Mouse (Mus musculus) liver, postnatal 0 days (tissue): ENCODE measurements around the gene Fam240b. TPM values are rescaled to one million over a fixed set of nuclear protein-coding genes. Genes with fewer than 3 reads are reported as not detected.

Source experiments
- ATAC-seq: fragments of 200-750 bp; cut with Nextera tagmentation; 2 replicates; pipeline ENCODE4 v1.8.0; 2017; ENCODE audit warnings: mild to moderate bottlenecking, moderate library complexity
- DNase-seq: peaks from one replicate; pipeline ENCODE4 v3.0.0-alpha.2; 2016
- H3K27ac ChIP-seq: fragments of 300-500 bp; sonication (generic); 2 replicates; pipeline ENCODE4 v1.5.1; 2014; ENCODE audit warnings: antibody characterized with exemption, moderate library complexity, mild to moderate bottlenecking, low read depth
- H3K27me3 ChIP-seq: fragments of 300-500 bp; sonication (generic); 2 replicates; pipeline ENCODE4 v1.6.1; 2014; ENCODE audit warnings: low read length, control low read depth, mixed read lengths; ENCODE audit not compliant: insufficient read depth
- H3K36me3 ChIP-seq: fragments of 300-500 bp; sonication (generic); replicated peaks from 2 replicates; pipeline ENCODE4 v1.6.1; 2014; ENCODE audit warnings: mild to moderate bottlenecking, control low read depth, low read length, moderate library complexity, mixed read lengths; ENCODE audit not compliant: insufficient read depth
- H3K4me1 ChIP-seq: fragments of 300-500 bp; sonication (generic); 2 replicates; pipeline ENCODE4 v1.6.1; 2014; ENCODE audit warnings: antibody characterized with exemption, mild to moderate bottlenecking, control low read depth; ENCODE audit not compliant: insufficient read depth
- H3K4me2 ChIP-seq: fragments of 300-500 bp; sonication (generic); 2 replicates; pipeline ENCODE4 v1.6.1; 2014; ENCODE audit warnings: low read depth, mild to moderate bottlenecking, low read length, moderate library complexity, mixed read lengths
- H3K4me3 ChIP-seq: fragments of 300-500 bp; sonication (generic); 2 replicates; pipeline ENCODE4 v1.5.1; 2014; ENCODE audit warnings: low read depth, low read length
- H3K9ac ChIP-seq: fragments of 300-500 bp; sonication (generic); replicated peaks from 2 replicates; pipeline ENCODE4 v1.6.1; 2014; ENCODE audit warnings: mild to moderate bottlenecking, moderate library complexity
- H3K9me3 ChIP-seq: fragments of 300-500 bp; sonication (generic); 2 replicates; pipeline ENCODE4 v1.6.1; 2016; ENCODE audit warnings: mild to moderate bottlenecking, control low read depth, low read length, mixed read lengths
- CTCF ChIP-seq: sonication (generic); IDR thresholded peaks from 2 replicates; pipeline ENCODE4 v1.5.1; 2016; ENCODE audit warnings: antibody characterized with exemption, low read depth
- EP300 ChIP-seq: IDR thresholded peaks from 2 replicates; pipeline ENCODE4 v1.6.1; 2016; ENCODE audit warnings: antibody characterized with exemption, low read depth, mild to moderate bottlenecking
- WGBS: fragments of 180-500 bp; shearing (Covaris S2); extraction: QIAGEN DNeasy Blood & Tissue Kit; methylation state at CpG from one replicate; pipeline ENCODE4 v1.1.7; 2014; ENCODE audit not compliant: insufficient replicate concordance; 5-methylcytosine and 5-hydroxymethylcytosine counted together
- polyA plus RNA-seq: library from polyadenylated mRNA; unstranded; fragments of >200 nt; fragmentation: Nextera tagmentation; extraction: Ambion mirVana; gene quantifications from 2 replicates; pipeline ENCODE4 v1.2.1, GENCODE M21; 2015

Fam240b gene
- polyA plus RNA-seq, 1 experiment from 2014 or later = not detected

DNA sequence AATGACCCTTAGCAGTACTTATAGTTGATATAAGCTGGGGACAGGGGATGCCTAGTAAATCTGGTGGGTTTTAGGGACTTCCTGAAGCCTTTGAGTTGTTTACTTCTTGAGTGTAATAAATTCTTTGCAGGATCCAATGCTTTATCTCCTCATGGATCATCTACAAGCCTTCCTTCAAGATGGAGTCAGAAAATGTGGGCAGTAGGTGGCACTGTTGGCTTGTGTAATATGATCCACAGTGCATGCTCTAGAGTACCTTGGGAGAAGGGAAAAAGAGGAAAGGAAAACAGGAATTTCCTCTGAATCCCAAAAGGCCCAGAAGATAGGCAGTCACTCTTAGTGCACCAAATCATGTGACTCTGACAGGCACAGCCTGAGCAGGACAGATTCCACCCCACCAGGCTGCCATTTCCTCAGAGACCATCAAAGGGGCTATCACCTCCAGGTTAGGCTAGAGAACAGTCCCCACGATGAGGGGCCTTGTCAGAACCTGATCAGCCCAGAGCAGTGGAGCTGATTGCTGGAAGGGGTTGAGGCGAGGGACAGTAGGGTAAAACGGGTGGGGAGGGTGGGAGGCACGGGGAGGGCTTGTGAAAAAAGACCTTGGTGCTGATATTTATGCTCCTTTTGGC, 54.2 kb downstream of the Fam240b start:
- DNase-seq = peak; percentile 40
- no peaks in the 10 kb centered on the region for H3K27me3 ChIP-seq
- H3K27ac ChIP-seq = no peak overlapping the region
- WGBS = 51% methylated on average over 4 of the region's 4 CpGs
- no peaks in the 10 kb centered on the region for H3K9me3 ChIP-seq
- no peak overlapping the region for H3K4me2 ChIP-seq
- no peak overlapping the region for H3K4me3 ChIP-seq
- TF ChIP-seq EP300 (no peak), CTCF (peak; percentile 62)
- ATAC-seq = no peak
- H3K4me1 ChIP-seq = no peaks in the 10 kb centered on the region
- peaks cover 4% of the 10 kb centered on the region for H3K36me3 ChIP-seq
- H3K9ac ChIP-seq = no peak overlapping the region

DNA sequence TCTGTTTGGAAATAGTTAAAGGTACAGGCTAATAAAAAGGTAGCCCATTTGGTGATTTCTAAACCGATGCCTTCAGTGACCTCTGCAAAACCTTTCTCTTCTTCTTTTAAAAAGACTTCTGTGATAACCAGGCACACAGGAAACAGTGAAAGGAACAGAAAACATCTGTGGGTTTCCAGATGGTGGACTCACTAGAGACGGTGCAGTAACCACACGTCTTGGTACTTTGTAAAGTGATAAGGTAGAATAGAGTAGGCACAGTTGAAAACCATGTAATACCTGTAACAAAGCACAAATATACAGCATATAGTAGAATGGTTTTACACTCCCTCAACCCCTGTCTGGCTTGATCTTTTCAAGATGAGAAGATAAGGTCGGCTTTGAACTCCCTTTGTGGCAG, 57.0 kb downstream of the Fam240b start:
- Histone ChIP-seq H3K4me1 (no peaks in the 10 kb centered on the region), H3K27ac (no peak overlapping the region), H3K4me2 (no peak overlapping the region), H3K9ac (no peak overlapping the region), H3K9me3 (no peaks in the 10 kb centered on the region), H3K4me3 (no peak overlapping the region), H3K36me3 (peaks cover 10% of the 10 kb centered on the region), H3K27me3 (no peaks in the 10 kb centered on the region)
- no peak for DNase-seq
- 35% methylated on average over 4 of the region's 4 CpGs for WGBS
- TF ChIP-seq CTCF (no peak), EP300 (0 out of 2 replicates have a peak, but pooled peaks have one; percentile 10)
- ATAC-seq = no peak

GRCm38 (mm10) chr13:64439471-64439870, 58.1 kb downstream of the Fam240b start:
- WGBS = 69% methylated on average over 5 of the region's 5 CpGs
- no peak overlapping the region for H3K4me2 ChIP-seq
- no peaks in the 10 kb centered on the region for H3K9me3 ChIP-seq
- no peaks in the 10 kb centered on the region for H3K27me3 ChIP-seq
- no peak overlapping the region for H3K27ac ChIP-seq
- no peak overlapping the region for H3K4me3 ChIP-seq
- ATAC-seq (0 out of 2 replicates have a peak, but pooled peaks have one; percentile 2), DNase-seq (no peak)
- TF ChIP-seq EP300 = no peak
- no peak for TF ChIP-seq CTCF
- no peak overlapping the region for H3K9ac ChIP-seq
- H3K4me1 ChIP-seq = no peaks in the 10 kb centered on the region
- peaks cover 10% of the 10 kb centered on the region for H3K36me3 ChIP-seq

DNA sequence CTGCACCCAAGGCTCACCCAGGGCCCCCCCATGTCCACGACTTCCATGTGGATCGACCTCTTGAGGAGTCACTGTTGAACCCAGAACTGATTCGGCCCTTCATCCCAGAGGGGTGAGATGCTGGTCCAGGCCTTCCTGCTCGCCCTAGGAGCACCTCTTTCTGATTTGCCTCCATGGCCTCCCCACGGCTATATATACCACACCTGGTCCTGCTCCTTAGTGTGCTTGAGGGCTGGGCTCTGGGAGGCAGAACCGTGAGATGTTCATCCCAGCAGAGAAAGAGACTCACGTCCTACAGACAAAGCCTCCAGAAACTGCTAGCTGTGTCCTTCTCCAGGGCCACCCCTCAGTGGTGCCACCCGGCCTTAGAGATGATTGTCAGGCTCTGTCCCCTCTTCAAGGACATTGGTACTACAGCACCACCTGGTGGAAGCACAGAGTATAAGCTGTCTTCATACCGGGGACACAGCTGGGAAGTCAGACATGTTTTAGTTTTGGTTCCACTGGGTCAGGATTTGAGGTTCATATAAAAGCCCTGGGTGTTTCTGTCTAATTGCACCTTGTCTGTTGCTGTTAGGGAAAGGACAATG, 58.6 kb downstream of the Fam240b start:
- H3K9ac ChIP-seq = no peak overlapping the region
- ATAC-seq (peak; percentile 82), DNase-seq (peak; percentile 78)
- WGBS = 49% methylated on average over 9 of the region's 9 CpGs
- peaks cover 10% of the 10 kb centered on the region for H3K36me3 ChIP-seq
- H3K4me2 ChIP-seq = no peak overlapping the region
- H3K9me3 ChIP-seq = no peaks in the 10 kb centered on the region
- TF ChIP-seq EP300 (no peak), CTCF (peak; percentile 97)
- H3K27me3 ChIP-seq = no peaks in the 10 kb centered on the region
- H3K4me3 ChIP-seq = no peak overlapping the region
- no peak overlapping the region for H3K27ac ChIP-seq
- H3K4me1 ChIP-seq = no peaks in the 10 kb centered on the region

- Histone ChIP-seq H3K9me3 (no peaks in the 10 kb centered on the region), H3K4me3 (no peak overlapping the region), H3K9ac (no peak overlapping the region), H3K27me3 (no peaks in the 10 kb centered on the region), H3K4me2 (no peak overlapping the region), H3K36me3 (peaks cover 10% of the 10 kb centered on the region), H3K4me1 (peaks cover 5% of the 10 kb centered on the region; the same call in 1 of the 2 replicates), H3K27ac (no peak overlapping the region)
- DNase-seq (no peak), ATAC-seq (no peak)
- WGBS = 66% methylated on average over 7 of the region's 7 CpGs
- TF ChIP-seq CTCF (no peak), EP300 (no peak)
These were observed 59.8 kb downstream of the Fam240b start for GRCm38 (mm10) chr13:64437801-64438200.

DNA sequence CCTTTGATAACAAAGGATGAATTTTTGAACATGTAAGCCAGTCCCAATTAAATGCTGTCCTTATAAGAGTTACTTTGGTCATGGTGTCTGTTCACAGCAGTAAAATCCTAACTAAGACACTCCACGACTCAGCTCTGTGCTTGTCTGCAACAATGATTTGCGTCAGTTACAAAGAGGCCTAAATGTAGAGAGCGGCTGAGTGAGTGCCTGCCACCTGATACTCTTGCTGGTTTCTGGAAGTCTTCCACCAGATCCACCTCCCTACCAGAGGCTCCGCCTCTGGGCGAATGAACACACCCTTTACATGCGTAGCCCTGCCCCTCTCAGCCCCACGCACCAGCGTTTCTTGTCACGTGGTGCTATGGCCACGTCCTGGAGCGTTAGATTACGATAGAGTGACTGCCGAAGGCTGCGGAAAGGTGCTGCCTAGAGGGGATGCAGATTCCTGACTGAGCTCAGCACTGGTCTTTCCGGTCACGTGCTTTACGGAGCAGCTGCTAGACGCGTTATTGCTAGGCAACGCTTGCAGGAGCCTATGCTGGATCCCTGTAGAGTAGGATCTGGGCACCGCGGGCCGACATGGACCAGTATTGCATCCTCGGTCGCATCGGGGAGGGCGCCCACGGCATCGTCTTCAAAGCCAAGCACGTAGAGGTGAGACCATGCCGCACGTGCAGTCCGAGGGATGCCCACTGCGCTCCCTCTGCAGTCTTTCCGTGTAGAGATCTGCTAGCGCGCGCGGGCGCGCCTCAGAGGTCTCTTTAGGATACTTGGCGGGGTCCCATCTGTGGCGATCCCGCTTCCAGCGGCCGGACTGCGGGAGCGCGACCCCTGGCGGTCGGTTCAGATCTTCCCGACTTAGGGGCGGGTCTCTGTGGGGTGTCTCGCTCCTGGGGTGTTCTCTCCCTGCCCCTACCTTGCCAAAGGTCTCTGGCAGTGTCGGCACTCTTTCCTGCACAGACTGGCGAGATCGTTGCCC, 65.3 kb downstream of the Fam240b start, which contains the start of gene Cdk20:
TSS of gene Cdk20 (plus strand) at position 298 of the 979 bp plus-strand sequence.
- whole genome bisulfite sequencing = under 1% methylated on average over 57 of the region's 57 CpGs
- H3K27ac ChIP-seq = peak within 1 kb of the TSS; percentile 79
- H3K4me1 ChIP-seq = peaks cover 13% of the 10 kb centered on the region; the same call in 1 of the 2 replicates
- ATAC-seq (peak; percentile 99), DNase-seq (peak; percentile 88)
- TF ChIP-seq EP300 (peak; percentile 38), CTCF (peak; percentile 87)
- no peaks in the 10 kb centered on the region for H3K36me3 ChIP-seq
- peak within 1 kb of the TSS; percentile 60 for H3K9ac ChIP-seq
- H3K4me3 ChIP-seq = peak within 1 kb of the TSS; percentile 59
- no peaks in the 10 kb centered on the region for H3K9me3 ChIP-seq
- peak within 1 kb of the TSS; percentile 86 for H3K4me2 ChIP-seq
- H3K27me3 ChIP-seq = no peaks in the 10 kb centered on the region

Other genes with a start within 250 kb of the Fam240b start
- gene Cdc14b, start 222.5 kb downstream of the Fam240b start, polyA plus RNA-seq = 4.5 and 5.3 TPM in 2 replicates
- 37.8 and 39.3 TPM in 2 replicates for gene Aaed1, start 185.1 kb downstream of the Fam240b start, polyA plus RNA-seq
- gene Ctsl, start 126.9 kb downstream of the Fam240b start, polyA plus RNA-seq = 1,130 and 1,294 TPM in 2 replicates
- 4.5 and 4.8 TPM in 2 replicates for gene Cdk20, start 65.5 kb downstream of the Fam240b start, polyA plus RNA-seq